Mouse (Mus musculus): ENCODE data around the gene Gm9964.

DNA sequence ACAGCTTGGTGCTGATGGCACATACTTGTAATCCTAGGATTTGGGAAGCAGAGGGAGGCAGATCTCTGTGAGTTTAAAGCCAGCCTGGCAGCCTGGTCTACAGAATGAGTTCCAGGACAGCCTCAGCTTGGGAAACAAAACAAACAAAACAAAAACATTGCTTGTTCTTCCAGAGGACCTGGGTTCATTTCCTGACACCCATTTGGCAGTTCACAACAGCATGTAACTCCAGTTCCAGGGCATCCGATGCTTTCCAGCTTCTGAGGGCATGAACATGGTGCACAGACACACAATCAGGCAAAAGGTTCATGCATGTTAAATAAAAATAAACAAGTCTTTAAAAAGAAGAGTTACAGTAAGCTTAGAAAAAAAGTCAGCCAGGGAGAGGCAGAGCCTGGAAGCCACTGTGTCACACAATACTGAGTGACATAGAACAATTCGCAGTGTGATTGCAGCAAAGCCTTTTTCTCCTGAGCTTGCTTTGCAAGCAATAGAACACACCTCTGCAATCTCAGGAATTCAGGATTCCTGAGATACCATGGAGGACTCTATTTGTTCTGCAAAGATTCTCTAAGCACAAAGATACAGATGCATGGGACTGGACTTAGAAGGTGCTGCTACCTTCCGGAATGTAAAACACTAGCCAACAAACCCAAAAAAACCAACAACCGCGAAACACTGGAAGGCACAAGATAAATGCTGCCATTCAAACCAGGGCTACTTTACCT lies 7.6 kb downstream of the Gm9964 start:
- TF ChIP-seq CTCF (IDR thresholded peaks at IDR 0.05; ENCODE audit: extremely low read depth, insufficient read depth, low read length): no peak
- TF ChIP-seq POLR2A (IDR thresholded peaks at IDR 0.05; ENCODE audit: extremely low read depth, insufficient read depth, low read length): no peak

Measured in cortical plate, adult 2 months (tissue).